8 mouse cellular contexts compared by ENCODE assay signal in the genomic region with DNA sequence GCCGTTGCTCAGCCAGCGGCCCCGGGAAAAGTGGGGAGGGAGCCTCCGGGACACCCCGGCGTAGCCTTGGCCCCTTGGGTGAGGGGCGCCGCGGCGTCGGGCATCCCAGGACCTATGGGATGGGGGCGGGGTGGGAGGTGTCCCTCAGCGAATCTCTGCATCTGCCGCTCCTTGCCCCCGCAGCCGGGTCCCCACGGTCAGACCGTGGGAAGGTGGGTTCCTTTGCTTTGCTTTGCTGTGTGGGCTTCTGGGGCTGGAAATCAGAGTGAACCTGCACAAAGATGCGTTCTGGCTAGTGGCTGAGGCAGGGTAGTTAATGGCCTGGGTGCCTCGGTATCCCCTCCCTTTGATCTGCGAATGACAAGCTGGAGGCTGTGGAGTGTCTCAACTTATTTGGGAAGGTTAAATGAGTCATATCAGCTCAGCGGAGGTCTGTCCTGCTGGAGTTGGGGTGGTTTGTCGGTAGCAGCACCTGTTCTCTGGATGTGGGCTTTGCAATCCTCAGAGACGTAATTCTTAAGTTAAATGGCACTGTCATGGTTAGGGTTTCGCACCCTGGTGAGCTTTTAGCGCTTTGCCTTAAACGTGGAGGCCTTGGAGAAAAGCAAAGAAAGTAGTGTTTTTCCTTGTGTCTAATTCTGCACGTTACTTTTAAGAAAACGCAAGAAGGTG. TPM values are rescaled to one million over a fixed set of nuclear protein-coding genes. Genes with fewer than 3 reads are reported as not detected.
DNase-seq lines count a peak whose midpoint lies in the region; ATAC-seq and TF ChIP-seq lines count a peak whose summit lies in the region.

No protein-coding gene starts in this region.

- peak overlapping the region; percentile 98 for H3K4me3 ChIP-seq in gastrocnemius, adult 2 months
- H3K4me3 ChIP-seq in bone marrow macrophage, adult 2 months (ENCODE audit: insufficient read depth, low read length), result peak overlapping the region; percentile 87
- peak overlapping the region; percentile 99 for H3K4me3 ChIP-seq in midbrain, embryonic 15.5 days

- H3K36me3 ChIP-seq in midbrain, embryonic 15.5 days (replicated peaks), result no peaks in the 10 kb centered on the region

- peak; percentile 18 for ATAC-seq in midbrain, embryonic 15.5 days (replicated peaks)

- intact Hi-C loops in gastrocnemius, adult 2 months (cut with DNase I), result loop anchor here (5.0 to 10.0 kb wide), 5 partner anchors 187 to 985 kb away; partner anchors contain the start of gene Gphn

- peak overlapping the region; percentile 71 for H3K4me2 ChIP-seq in midbrain, embryonic 15.5 days

- no peak for DNase-seq in gastrocnemius, adult 2 months
- no peak for DNase-seq in gastrocnemius, postnatal 25 days
- DNase-seq in 3T3-L1 (ENCODE audit: low read depth, low spot score), result peak; percentile 46
- peak; percentile 18 to 41 for DNase-seq in frontal cortex, postnatal 14 days (ENCODE audit: low spot score in 2 of 2)
- peak; percentile 23 to 51 for DNase-seq in layer of hippocampus, postnatal 14 days (ENCODE audit: low spot score in 2 of 2)
- no peak for DNase-seq in gastrocnemius, adult 8-10 months (ENCODE audit: low spot score in 2 of 2)

- H3K27me3 ChIP-seq in midbrain, embryonic 15.5 days (replicated peaks), result no peaks in the 10 kb centered on the region

- WGBS in midbrain, embryonic 15.5 days, result under 1% methylated on average over 29 of the region's 29 CpGs

- H3K27ac ChIP-seq in gastrocnemius, adult 2 months, result peak overlapping the region; percentile 97
- no peak overlapping the region for H3K27ac ChIP-seq in bone marrow macrophage, adult 2 months (ENCODE audit: insufficient read depth, low read depth, low read length)
- peak overlapping the region; percentile 100 for H3K27ac ChIP-seq in midbrain, embryonic 15.5 days

- no peaks in the 10 kb centered on the region for H3K9me3 ChIP-seq in midbrain, embryonic 15.5 days

- H3K4me1 ChIP-seq in bone marrow macrophage, adult 2 months (ENCODE audit: control insufficient read depth, insufficient read depth, low read length), result no peaks in the 10 kb centered on the region
- H3K4me1 ChIP-seq in midbrain, embryonic 15.5 days, result peaks cover 16% of the 10 kb centered on the region

- TF ChIP-seq CTCF in gastrocnemius, adult 2 months (IDR thresholded peaks at IDR 0.05), result no peak
- no peak for TF ChIP-seq CTCF in bone marrow macrophage, adult 2 months (IDR thresholded peaks at IDR 0.05; ENCODE audit: low read depth, low read length)

- TF ChIP-seq POLR2A in bone marrow macrophage, adult 2 months (IDR thresholded peaks at IDR 0.05; ENCODE audit: borderline replicate concordance, low read depth, low read length), result no peak

- peak overlapping the region; percentile 98 for H3K9ac ChIP-seq in midbrain, embryonic 15.5 days

RNA-seq across cellular contexts. Expression of gene Fut8, which starts 1.6 kb away (rescaled TPM):
- total RNA-seq in gastrocnemius, adult 2 months (2021), result 10 to 100 TPM; 14.9 to 16.5 TPM
- total RNA-seq in gastrocnemius, postnatal 25 days (2021), result 10 to 100 TPM; 12.2 to 14.5 TPM
- polyA plus RNA-seq in bone marrow macrophage, adult 2 months (2012; ENCODE audit: insufficient read depth, insufficient read length, missing spikeins), result 19.2 and 19.5 TPM in 2 replicates
- total RNA-seq in layer of hippocampus, postnatal 14 days (2021), result 10 to 100 TPM; 84.2 to 85.1 TPM
- 64.8 and 66.9 TPM in 2 replicates for polyA plus RNA-seq in midbrain, embryonic 15.5 days (2015; fragmentation: Nextera tagmentation; extraction: Ambion mirVana)
- 10 to 100 TPM; 16.9 to 22.7 (median 18.7) TPM for total RNA-seq in gastrocnemius, adult 8-10 months (2022)

Comparison
In these comparisons a context has a peak if more than half of its experiments do, and no peak if none do; other contexts are left out.
1. DNase-seq: peak in 3T3-L1 (single experiment), frontal cortex, postnatal 14 days (2 of 2) and layer of hippocampus, postnatal 14 days (2 of 2); none in gastrocnemius, adult 2 months (single experiment), gastrocnemius, postnatal 25 days (single experiment) and gastrocnemius, adult 8-10 months (0 of 2).
2. Peak in every context shown above with its lines, with median percentiles within 50 percentile points of each other: H3K4me3 ChIP-seq.